Mouse (Mus musculus) stomach, embryonic 16.5 days (tissue): ENCODE results near the gene Smg5. TPM values are rescaled to one million over a fixed set of nuclear protein-coding genes. Genes with fewer than 3 reads are reported as not detected.

Experiments
- polyA plus RNA-seq: library from polyadenylated mRNA; unstranded; fragments of >200 nt; fragmentation: Nextera tagmentation; extraction: Ambion mirVana; gene quantifications from 2 replicates; pipeline ENCODE4 v1.2.1, GENCODE M21; 2015

The Smg5 gene
- polyA plus RNA-seq, 1 experiment from 2014 or later = 42.9 TPM

Other genes with a start within 250 kb of the Smg5 start
- 15.4 and 18.2 TPM in 2 replicates for gene Mef2d, start 193.9 kb upstream of the Smg5 start, polyA plus RNA-seq
- gene Rhbg, start 81.6 kb upstream of the Smg5 start, polyA plus RNA-seq = 11.7 and 15.0 TPM in 2 replicates
- gene Gm38392, start 49.0 kb upstream of the Smg5 start, polyA plus RNA-seq = 0.53 and 2.2 TPM in 2 replicates
- 10.0 and 12.0 TPM in 2 replicates for gene Tsacc, start 39.3 kb upstream of the Smg5 start, polyA plus RNA-seq
- 424 and 435 TPM in 2 replicates for gene Cct3, start 39.1 kb upstream of the Smg5 start, polyA plus RNA-seq
- gene Glmp, start 11.2 kb upstream of the Smg5 start, polyA plus RNA-seq = 191 and 207 TPM in 2 replicates
- gene Tmem79, start 112 bp upstream of the Smg5 start, polyA plus RNA-seq = 41.3 and 58.9 TPM in 2 replicates
- 19.9 and 24.9 TPM in 2 replicates for gene Paqr6, start 28.3 kb downstream of the Smg5 start, polyA plus RNA-seq
- gene Bglap3, start 36.5 kb downstream of the Smg5 start, polyA plus RNA-seq = 9.8 and 26.1 TPM in 2 replicates
- gene Bglap2, start 42.4 kb downstream of the Smg5 start, polyA plus RNA-seq = 4.4 and 12.2 TPM in 2 replicates
- gene Bglap, start 48.2 kb downstream of the Smg5 start, polyA plus RNA-seq = not detected in 2 replicates
- gene Pmf1, start 74.1 kb downstream of the Smg5 start, polyA plus RNA-seq = 98.9 and 104 TPM in 2 replicates
- 18.0 and 20.0 TPM in 2 replicates for gene Slc25a44, start 88.9 kb downstream of the Smg5 start, polyA plus RNA-seq
- 33.1 and 38.4 TPM in 2 replicates for gene Sema4a, start 124.9 kb downstream of the Smg5 start, polyA plus RNA-seq
- gene Lmna, start 173.7 kb downstream of the Smg5 start, polyA plus RNA-seq = 266 and 298 TPM in 2 replicates
- 9.9 and 11.4 TPM in 2 replicates for gene Mex3a, start 196.1 kb downstream of the Smg5 start, polyA plus RNA-seq
- 144 and 197 TPM in 2 replicates for gene Rab25, start 212.0 kb downstream of the Smg5 start, polyA plus RNA-seq
- 188 and 190 TPM in 2 replicates for gene Lamtor2, start 216.8 kb downstream of the Smg5 start, polyA plus RNA-seq
- 33.3 and 34.0 TPM in 2 replicates for gene Ubqln4, start 217.5 kb downstream of the Smg5 start, polyA plus RNA-seq
- gene Ssr2, start 239.6 kb downstream of the Smg5 start, polyA plus RNA-seq = 307 and 360 TPM in 2 replicates